ENCODE assay signal across 8 mouse cellular contexts in the genomic region with DNA sequence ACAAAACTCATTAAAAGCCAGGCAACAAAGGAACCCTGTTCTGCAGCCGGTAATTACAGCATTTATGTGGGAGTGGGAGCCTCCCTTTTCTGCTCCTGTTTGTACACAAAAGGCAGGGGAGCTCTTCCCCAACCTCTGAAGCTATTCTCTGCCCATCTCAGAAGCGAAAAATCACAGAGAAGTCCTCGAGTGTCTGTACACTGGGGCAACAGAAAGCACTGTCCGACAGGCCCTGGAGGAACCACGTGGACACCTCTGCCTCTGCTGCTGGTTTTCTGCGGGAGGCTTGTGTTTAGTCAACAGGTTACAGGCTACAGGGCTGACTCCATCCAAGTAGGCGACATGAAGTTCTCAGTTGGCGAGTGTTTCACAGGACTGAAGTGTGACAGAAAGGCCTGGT. TPM values are rescaled to one million over a fixed set of nuclear protein-coding genes. Genes with fewer than 3 reads are reported as not detected.
DNase-seq lines count a peak whose midpoint lies in the region; ATAC-seq and TF ChIP-seq lines count a peak whose summit lies in the region.

No protein-coding gene starts in this region.

- no peaks in the 10 kb centered on the region for H3K9me3 ChIP-seq in embryonic facial prominence, embryonic 12.5 days
- H3K9me3 ChIP-seq in hindbrain, embryonic 14.5 days (ENCODE audit: control insufficient read depth, low read length): no peaks in the 10 kb centered on the region
- H3K9me3 ChIP-seq in lung, embryonic 16.5 days (ENCODE audit: control insufficient read depth, low read length): no peaks in the 10 kb centered on the region
- H3K9me3 ChIP-seq in stomach, postnatal 0 days (ENCODE audit: control insufficient read depth, low read length): no peaks in the 10 kb centered on the region

- no peak for TF ChIP-seq CTCF in stomach, postnatal 0 days (IDR thresholded peaks at IDR 0.05; ENCODE audit: low read depth)

- H3K9ac ChIP-seq in embryonic facial prominence, embryonic 12.5 days: peak overlapping the region; percentile 47; the same call in 1 of the 2 replicates
- peak overlapping the region; percentile 47 for H3K9ac ChIP-seq in hindbrain, embryonic 14.5 days
- H3K9ac ChIP-seq in lung, embryonic 16.5 days (ENCODE audit: low read length): peak overlapping the region; percentile 71
- peak overlapping the region; percentile 59 for H3K9ac ChIP-seq in stomach, postnatal 0 days (ENCODE audit: low read length)

- ATAC-seq in embryonic facial prominence, embryonic 12.5 days (ENCODE audit: insufficient number of reproducible peaks, insufficient read depth, low FRiP score, low TSS enrichment): no peak
- no peak for ATAC-seq in hindbrain, embryonic 14.5 days (ENCODE audit: low FRiP score)
- ATAC-seq in lung, embryonic 16.5 days (ENCODE audit: low read depth): no peak
- no peak for ATAC-seq in stomach, postnatal 0 days (ENCODE audit: low FRiP score, low TSS enrichment)
- no peak for ATAC-seq in megakaryocyte, adult 5-6 weeks (ENCODE audit: poor library complexity, severe bottlenecking)

- 19% methylated on average over 8 of the region's 8 CpGs for WGBS in embryonic facial prominence, embryonic 12.5 days
- 43% methylated on average over 8 of the region's 8 CpGs for WGBS in hindbrain, embryonic 14.5 days
- WGBS in lung, embryonic 16.5 days: 11% methylated on average over 8 of the region's 8 CpGs
- 19% methylated on average over 8 of the region's 8 CpGs for WGBS in stomach, postnatal 0 days

- peaks cover 11% of the 10 kb centered on the region; the same call in 1 of the 2 replicates for H3K36me3 ChIP-seq in embryonic facial prominence, embryonic 12.5 days
- H3K36me3 ChIP-seq in hindbrain, embryonic 14.5 days (replicated peaks; ENCODE audit: control insufficient read depth, insufficient read depth): no peaks in the 10 kb centered on the region; the same call in 1 of the 2 replicates
- peaks cover 9% of the 10 kb centered on the region for H3K36me3 ChIP-seq in lung, embryonic 16.5 days (ENCODE audit: control insufficient read depth, insufficient read depth, low read length)
- H3K36me3 ChIP-seq in stomach, postnatal 0 days (ENCODE audit: control insufficient read depth, insufficient read depth, low read length): peaks cover 3% of the 10 kb centered on the region

- no peaks in the 10 kb centered on the region for H3K27me3 ChIP-seq in embryonic facial prominence, embryonic 12.5 days
- H3K27me3 ChIP-seq in hindbrain, embryonic 14.5 days (ENCODE audit: control insufficient read depth, insufficient read depth, low read length): no peaks in the 10 kb centered on the region
- H3K27me3 ChIP-seq in lung, embryonic 16.5 days (ENCODE audit: control insufficient read depth, insufficient read depth, low read depth, low read length): no peaks in the 10 kb centered on the region
- no peaks in the 10 kb centered on the region for H3K27me3 ChIP-seq in stomach, postnatal 0 days (ENCODE audit: control insufficient read depth, insufficient read depth, low read length)

- intact Hi-C loops in heart, postnatal 25 days (cut with DNase I): loop anchor here (2.0 kb wide), 4 partner anchors 49 to 241 kb away; no protein-coding TSS in a partner anchor

- TF ChIP-seq EP300 in stomach, postnatal 0 days (optimal IDR thresholded peaks at IDR 0.05): no peak

- H3K4me1 ChIP-seq in embryonic facial prominence, embryonic 12.5 days: peaks cover 14% of the 10 kb centered on the region
- peaks cover 16% of the 10 kb centered on the region for H3K4me1 ChIP-seq in hindbrain, embryonic 14.5 days (replicated peaks; ENCODE audit: control insufficient read depth, insufficient read depth, low read length)
- peaks cover 53% of the 10 kb centered on the region for H3K4me1 ChIP-seq in lung, embryonic 16.5 days (replicated peaks; ENCODE audit: control insufficient read depth, insufficient read depth, low read length)
- H3K4me1 ChIP-seq in stomach, postnatal 0 days (replicated peaks; ENCODE audit: control insufficient read depth, insufficient read depth): peaks cover 6% of the 10 kb centered on the region; the same call in 1 of the 2 replicates

- DNase-seq in heart, adult 11 months: peak; percentile 95
- DNase-seq in heart, postnatal 25 days (ENCODE audit: low spot score): no peak
- peak; percentile 39 for DNase-seq in hindbrain, embryonic 14.5 days (ENCODE audit: low spot score)
- DNase-seq in stomach, postnatal 0 days (ENCODE audit: low spot score): no peak
- DNase-seq in cerebellum, adult 8-10 months: no peak

- peak overlapping the region; percentile 59 for H3K4me2 ChIP-seq in embryonic facial prominence, embryonic 12.5 days (replicated peaks)
- peak overlapping the region; percentile 94 for H3K4me2 ChIP-seq in hindbrain, embryonic 14.5 days (replicated peaks)
- peak overlapping the region; percentile 79 for H3K4me2 ChIP-seq in lung, embryonic 16.5 days (ENCODE audit: low read depth, low read length)
- peak overlapping the region; percentile 89 for H3K4me2 ChIP-seq in stomach, postnatal 0 days (replicated peaks; ENCODE audit: low read depth)

- peak overlapping the region; percentile 54; the same call in 1 of the 2 replicates for H3K27ac ChIP-seq in embryonic facial prominence, embryonic 12.5 days
- peak overlapping the region; percentile 28; the same call in 1 of the 2 replicates for H3K27ac ChIP-seq in hindbrain, embryonic 14.5 days
- peak overlapping the region; percentile 67 for H3K27ac ChIP-seq in lung, embryonic 16.5 days (ENCODE audit: low read length)
- H3K27ac ChIP-seq in stomach, postnatal 0 days (replicated peaks): peak overlapping the region; percentile 69

- peak overlapping the region; percentile 35 for H3K4me3 ChIP-seq in embryonic facial prominence, embryonic 12.5 days
- H3K4me3 ChIP-seq in hindbrain, embryonic 14.5 days (replicated peaks; ENCODE audit: low read length): peak overlapping the region; percentile 77
- peak overlapping the region; percentile 53 for H3K4me3 ChIP-seq in lung, embryonic 16.5 days (ENCODE audit: low read length)
- H3K4me3 ChIP-seq in stomach, postnatal 0 days (ENCODE audit: low read depth, low read length): peak overlapping the region; percentile 66

RNA-seq across cellular contexts. Expression of gene Ets2, which starts 2.1 kb away (rescaled TPM):
- total RNA-seq in heart, postnatal 25 days (2021): 10 to 100 TPM; 84.1 to 91.6 TPM
- 67.6 and 72.3 TPM in 2 replicates for polyA plus RNA-seq in embryonic facial prominence, embryonic 12.5 days (2016; fragmentation: Nextera tagmentation; extraction: Ambion mirVana)
- 20.6 and 23.7 TPM in 2 replicates for polyA plus RNA-seq in hindbrain, embryonic 14.5 days (2014; fragmentation: Nextera tagmentation; extraction: Ambion mirVana)
- polyA plus RNA-seq in lung, embryonic 16.5 days (2015; fragmentation: Nextera tagmentation; extraction: Ambion mirVana): 121 and 123 TPM in 2 replicates
- 35.1 and 38.1 TPM in 2 replicates for polyA plus RNA-seq in stomach, postnatal 0 days (2015; fragmentation: Nextera tagmentation; extraction: Ambion mirVana)
- 7.6 and 8.7 TPM in 2 replicates for total RNA-seq in megakaryocyte, adult 5-6 weeks (2015)
- 5.9 TPM in 2 replicates for total RNA-seq in megakaryocyte, adult 5-6 weeks (2017)

Comparison
In these comparisons a context has a peak if more than half of its experiments do, and no peak if none do; other contexts are left out.
1. DNase-seq: peak in heart, adult 11 months (single experiment) and hindbrain, embryonic 14.5 days (single experiment); none in heart, postnatal 25 days (single experiment), stomach, postnatal 0 days (single experiment) and cerebellum, adult 8-10 months (single experiment).
2. Peak in every context shown above with its lines, with median percentiles within 50 percentile points of each other: H3K27ac ChIP-seq, H3K4me2 ChIP-seq, H3K4me3 ChIP-seq and H3K9ac ChIP-seq.